Mouse (Mus musculus) erythroblast, embryonic 14.5 days (primary cell): ENCODE data around the gene Mars.

ENCODE experiments used
- GATA1 ChIP-seq: IDR thresholded peaks from 2 replicates; pipeline ENCODE4 v1.6.1; 2012; ENCODE audit warnings: low read length, inconsistent platforms, mixed read lengths
- TAL1 ChIP-seq: IDR thresholded peaks from 3 replicates; pipeline ENCODE4 v1.6.1; 2012; ENCODE audit warnings: low read length, inconsistent platforms, mixed read lengths

DNA sequence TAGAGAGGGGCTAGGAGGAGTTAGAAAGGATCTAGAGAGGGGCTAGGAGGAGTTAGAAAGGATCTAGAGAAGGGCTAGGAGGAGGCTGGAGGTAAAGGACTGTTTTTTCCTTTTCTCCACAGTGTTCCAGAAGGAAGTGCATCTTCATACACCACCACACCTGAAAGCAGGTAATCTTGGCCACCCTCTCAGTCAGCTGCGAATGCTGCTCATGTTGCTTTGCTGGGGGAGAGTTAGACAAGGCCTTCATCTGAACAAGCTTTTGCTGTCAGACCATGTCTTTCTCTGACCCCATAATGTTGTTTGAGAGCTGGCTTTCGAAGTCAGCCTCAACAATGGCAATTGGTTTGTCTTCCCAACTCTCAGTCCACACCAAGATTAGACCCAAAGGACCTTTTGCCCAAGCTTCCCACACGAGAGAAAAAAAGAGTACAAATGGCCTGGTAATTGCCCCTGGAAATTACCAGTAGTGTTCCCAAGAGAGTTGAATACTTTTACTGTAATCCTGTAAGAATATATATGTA, 17.9 kb downstream of the Mars start:
- TF ChIP-seq GATA1 (no peak), TAL1 (no peak)
